Mouse (Mus musculus) thymus, adult 2 months (tissue): ENCODE measurements around the gene Ms4a7.
"Not testable (repeated sequence)": the region's sequence is repeated elsewhere in the genome, so short reads cannot be mapped to it uniquely, and the experiment has no call there.

ENCODE experiments used
- CTCF ChIP-seq: fragments of 200-500 bp; IDR thresholded peaks from 2 replicates; pipeline ENCODE4 v1.5.1; 2012; ENCODE audit warnings: mild to moderate bottlenecking, control low read depth, low read length, moderate library complexity, borderline replicate concordance; ENCODE audit not compliant: control insufficient read depth, poor library complexity, insufficient read depth; ENCODE audit errors: extremely low read depth
- POLR2A ChIP-seq: fragments of 200-500 bp; IDR thresholded peaks from 2 replicates; pipeline ENCODE4 v1.6.1; 2012; ENCODE audit warnings: mild to moderate bottlenecking, low read length, control low read depth, moderate library complexity; ENCODE audit not compliant: control insufficient read depth, poor library complexity, insufficient read depth; ENCODE audit errors: extremely low read depth

- not testable (repeated sequence) for TF ChIP-seq POLR2A, CTCF
Observed at GRCm38 (mm10) chr19:11293616-11294015, 42.3 kb downstream of the Ms4a7 start.
